8 mouse cellular contexts compared by ENCODE assay signal in genomic region chr6:126791964-126792363, GRCm38 (mm10). TPM values are rescaled to one million over a fixed set of nuclear protein-coding genes. Genes with fewer than 3 reads are reported as not detected.
DNase-seq lines count a peak whose midpoint lies in the region; ATAC-seq and TF ChIP-seq lines count a peak whose summit lies in the region.

No protein-coding gene starts in this region.

- no peak overlapping the region for H3K27ac ChIP-seq in heart, embryonic 15.5 days
- H3K27ac ChIP-seq in layer of hippocampus, adult 2 months, result no peak overlapping the region
- no peak overlapping the region for H3K27ac ChIP-seq in midbrain, embryonic 13.5 days

- no peaks in the 10 kb centered on the region for H3K27me3 ChIP-seq in heart, embryonic 15.5 days
- no peaks in the 10 kb centered on the region for H3K27me3 ChIP-seq in midbrain, embryonic 13.5 days

- no peaks in the 10 kb centered on the region for H3K9me3 ChIP-seq in heart, embryonic 15.5 days (replicated peaks)
- H3K9me3 ChIP-seq in midbrain, embryonic 13.5 days, result no peaks in the 10 kb centered on the region

- 22% methylated on average over 12 of the region's 12 CpGs for WGBS in heart, embryonic 15.5 days
- 33% methylated on average over 12 of the region's 12 CpGs for WGBS in midbrain, embryonic 13.5 days

- peak; percentile 80 for TF ChIP-seq CTCF in layer of hippocampus, adult 2 months (conservative IDR thresholded peaks at IDR 0.05)

- no peaks in the 10 kb centered on the region for H3K36me3 ChIP-seq in heart, embryonic 15.5 days
- no peaks in the 10 kb centered on the region for H3K36me3 ChIP-seq in midbrain, embryonic 13.5 days

- no peak for ATAC-seq in heart, embryonic 15.5 days (replicated peaks; ENCODE audit: insufficient number of reproducible peaks, insufficient read depth, low FRiP score, low read depth)
- ATAC-seq in midbrain, embryonic 13.5 days, result no peak

- peak overlapping the region; percentile 42 for H3K4me3 ChIP-seq in heart, embryonic 15.5 days
- H3K4me3 ChIP-seq in layer of hippocampus, adult 2 months, result peak overlapping the region; percentile 30
- H3K4me3 ChIP-seq in midbrain, embryonic 13.5 days (replicated peaks), result no peak overlapping the region

- peak overlapping the region; percentile 38; the same call in 1 of the 2 replicates for H3K9ac ChIP-seq in heart, embryonic 15.5 days
- no peak overlapping the region for H3K9ac ChIP-seq in midbrain, embryonic 13.5 days (replicated peaks)

- DNase-seq in cerebellum, postnatal 14 days, result peak; percentile 63 to 72
- no peak for DNase-seq in cerebellum, adult 9-11 months
- DNase-seq in urinary bladder, postnatal 25 days (ENCODE audit: low spot score), result peak; percentile 6
- no peak for DNase-seq in urinary bladder, adult 18-20 months (ENCODE audit: low spot score in 2 of 2)
- peak; percentile 31 to 54 for DNase-seq in layer of hippocampus, adult 2 months (ENCODE audit: low spot score in 2 of 2)
- DNase-seq in Muller cell, postnatal 12 days (ENCODE audit: inconsistent ontology term), result no peak

- H3K4me1 ChIP-seq in heart, embryonic 15.5 days (replicated peaks), result no peaks in the 10 kb centered on the region
- H3K4me1 ChIP-seq in midbrain, embryonic 13.5 days (replicated peaks), result no peaks in the 10 kb centered on the region

- peak overlapping the region; percentile 64 for H3K4me2 ChIP-seq in heart, embryonic 15.5 days
- 0 out of 2 replicates have a peak overlapping the region, but pooled peaks have one; percentile 7 for H3K4me2 ChIP-seq in midbrain, embryonic 13.5 days (replicated peaks)

RNA-seq across cellular contexts. Expression of gene Kcna6, which starts 51.5 kb away (rescaled TPM):
- 1.5 and 2.2 TPM in 2 replicates for polyA plus RNA-seq in heart, embryonic 15.5 days (2015; fragmentation: Nextera tagmentation; extraction: Ambion mirVana)
- 10 to 100 TPM; 46.6 to 48.5 TPM for total RNA-seq in layer of hippocampus, adult 2 months (2021)
- 8.4 and 9.3 TPM in 2 replicates for polyA plus RNA-seq in midbrain, embryonic 13.5 days (2015; fragmentation: Nextera tagmentation; extraction: Ambion mirVana)

RNA-seq across cellular contexts. Expression of gene Ndufa9, which starts 57.0 kb away (rescaled TPM):
- 329 and 410 TPM in 2 replicates for polyA plus RNA-seq in heart, embryonic 15.5 days (2015; fragmentation: Nextera tagmentation; extraction: Ambion mirVana)
- total RNA-seq in layer of hippocampus, adult 2 months (2021), result 100 to 1,000 TPM; 141 to 155 TPM
- 173 and 183 TPM in 2 replicates for polyA plus RNA-seq in midbrain, embryonic 13.5 days (2015; fragmentation: Nextera tagmentation; extraction: Ambion mirVana)

Comparison
In these comparisons a context has a peak if more than half of its experiments do, and no peak if none do; other contexts are left out.
1. DNase-seq: peak in cerebellum, postnatal 14 days (2 of 2), urinary bladder, postnatal 25 days (single experiment) and layer of hippocampus, adult 2 months (2 of 2); none in cerebellum, adult 9-11 months (single experiment), urinary bladder, adult 18-20 months (0 of 2) and Muller cell, postnatal 12 days (single experiment).